Mouse (Mus musculus) layer of hippocampus, adult 2 months (tissue): Measurements from ENCODE around the gene Aif1. TPM values are rescaled to one million over a fixed set of nuclear protein-coding genes. Genes with fewer than 3 reads are reported as not detected.
A peak's percentile ranks its signal among the peaks of the same experiment; 100 is the strongest.

ENCODE experiments used
- DNase-seq, 2 experiments: peaks; one replicate each; pipeline ENCODE4 v3.0.0; 2022; ENCODE audit warnings: low spot score in 2 of 2
- H3K27ac ChIP-seq: fragments of 200-600 bp; 2 replicates; pipeline ENCODE4 v1.8.1; 2022
- H3K4me3 ChIP-seq: fragments of 200-600 bp; 2 replicates; pipeline ENCODE4 v1.8.1; 2022; ENCODE audit warnings: mild to moderate bottlenecking
- CTCF ChIP-seq: fragments of 200-600 bp; conservative IDR thresholded peaks from 2 replicates; pipeline ENCODE4 v1.8.1; 2022; ENCODE audit warnings: antibody characterized with exemption, mild to moderate bottlenecking, moderate library complexity
- total RNA-seq, 2 experiments: library from RNA; stranded (reverse); gene quantifications; 2 replicates each; pipeline ENCODE4 v1.2.3; 2021

Gene Aif1
- total RNA-seq, 2 experiments from 2014 or later = 11.1 to 11.8 TPM

- TF ChIP-seq CTCF = no peak
- Histone ChIP-seq H3K27ac (peak overlapping the region; percentile 47; the same call in 1 of the 2 replicates), H3K4me3 (no peak overlapping the region)
- DNase-seq = no peak
These were observed 14.2 kb upstream of the Aif1 start for GRCm38 (mm10) chr17:35190096-35190495.

GRCm38 (mm10) chr17:35189186-35189585 is 13.3 kb upstream of the Aif1 start:
- no peak for TF ChIP-seq CTCF
- Histone ChIP-seq H3K4me3 (no peak overlapping the region), H3K27ac (peak overlapping the region; percentile 47; the same call in 1 of the 2 replicates)
- DNase-seq = no peak

GRCm38 (mm10) chr17:35187959-35188610 is 12.2 kb upstream of the Aif1 start, which contains the start of gene Lst1:
Gene Lst1 (minus strand): TSS chr17:35188439.
- Histone ChIP-seq H3K27ac (no peak within 1 kb of the TSS), H3K4me3 (no peak within 1 kb of the TSS)
- DNase-seq = no peak
- no peak for TF ChIP-seq CTCF

GRCm38 (mm10) chr17:35187345-35187744 is 11.5 kb upstream of the Aif1 start:
- Histone ChIP-seq H3K4me3 (no peak overlapping the region), H3K27ac (no peak overlapping the region)
- no peak for TF ChIP-seq CTCF
- no peak for DNase-seq

GRCm38 (mm10) chr17:35186681-35187080 is 10.8 kb upstream of the Aif1 start:
- peak overlapping the region; percentile 74; the same call in 1 of the 2 replicates for H3K27ac ChIP-seq
- peak overlapping the region; percentile 52 for H3K4me3 ChIP-seq
- no peak for DNase-seq
- no peak for TF ChIP-seq CTCF

- Histone ChIP-seq H3K27ac (0 out of 2 replicates have a peak overlapping the region, but pooled peaks have one; percentile 28), H3K4me3 (peak overlapping the region; percentile 52)
- no peak for DNase-seq
- no peak for TF ChIP-seq CTCF
These were observed 10.1 kb upstream of the Aif1 start for GRCm38 (mm10) chr17:35185639-35186611.

- TF ChIP-seq CTCF = no peak
- no peak for DNase-seq
- Histone ChIP-seq H3K4me3 (no peak overlapping the region), H3K27ac (no peak overlapping the region)
These were observed 4.2 kb upstream of the Aif1 start for GRCm38 (mm10) chr17:35180093-35180492.

GRCm38 (mm10) chr17:35178528-35178927 is 2.7 kb upstream of the Aif1 start:
- Histone ChIP-seq H3K4me3 (no peak overlapping the region), H3K27ac (no peak overlapping the region)
- peak; percentile 94 for TF ChIP-seq CTCF
- peak in 1 of 2 experiments; percentile 67 for DNase-seq

GRCm38 (mm10) chr17:35175382-35175781 is 486 bp downstream of the Aif1 start:
- TF ChIP-seq CTCF = no peak
- DNase-seq = no peak
- Histone ChIP-seq H3K4me3 (no peak overlapping the region), H3K27ac (no peak overlapping the region)

GRCm38 (mm10) chr17:35174201-35174977 is 1.5 kb downstream of the Aif1 start:
- DNase-seq = no peak
- Histone ChIP-seq H3K4me3 (no peak overlapping the region), H3K27ac (peak overlapping the region; percentile 52; the same call in 1 of the 2 replicates)
- TF ChIP-seq CTCF = no peak

- no peak for DNase-seq
- peak overlapping the region; percentile 52 for H3K27ac ChIP-seq
- no peak for TF ChIP-seq CTCF
These were observed 2.5 kb downstream of the Aif1 start for GRCm38 (mm10) chr17:35173329-35173728.

GRCm38 (mm10) chr17:35172445-35173234 is 3.2 kb downstream of the Aif1 start:
- H3K27ac ChIP-seq = peak overlapping the region; percentile 67
- TF ChIP-seq CTCF = no peak
- no peak overlapping the region; the same call in 1 of the 2 replicates for H3K4me3 ChIP-seq
- no peak for DNase-seq

More at GRCm38 (mm10) chr17:35173329-35173728, 2.5 kb downstream of the Aif1 start:
- no peak overlapping the region for H3K4me3 ChIP-seq
